Mouse (Mus musculus): ENCODE measurements around the gene Cep41.

- TF ChIP-seq CTCF (IDR thresholded peaks at IDR 0.05; ENCODE audit: borderline replicate concordance, control insufficient read depth, extremely low read depth, insufficient read depth, low read length, poor library complexity): no peak
- no peak for TF ChIP-seq POLR2A (IDR thresholded peaks at IDR 0.05; ENCODE audit: control insufficient read depth, extremely low read depth, insufficient read depth, low read length, poor library complexity)
These were observed 82.8 kb downstream of the Cep41 start, which contains the start of gene Cpa5 for GRCm38 (mm10) chr6:30610710-30611109.
